21 mouse cellular contexts compared by ENCODE assay signal in genomic region chr5:24499113-24499512, GRCm38 (mm10). TPM values are rescaled to one million over a fixed set of nuclear protein-coding genes. Genes with fewer than 3 reads are reported as not detected.
DNase-seq lines count a peak whose midpoint lies in the region.
"Had no signal": no experiment of that assay in that cellular context is flagged by ENCODE, and none has a peak within 500 bp of the region (broad histone marks: within the 10 kb centered on the region; RNA-seq: fewer than 3 reads in every experiment).

No protein-coding gene starts in this region.

- peak; percentile 3 for DNase-seq in gastrocnemius, postnatal 25 days
- no peak for DNase-seq in gastrocnemius, postnatal 10 days
- peak; percentile 40 to 55 for DNase-seq in kidney, postnatal 4 days
- DNase-seq in kidney, postnatal 36 days = no peak
- peak; percentile 70 for DNase-seq in right cerebral cortex, adult 18-20 months
- no peak for DNase-seq in right cerebral cortex, postnatal 4 days
- peak; percentile 65 for DNase-seq in retina, postnatal 1 day
- no peak for DNase-seq in adrenal gland, adult 8-10 months
- DNase-seq: adrenal gland, adult 2 months; B cell, adult 2 months; cerebellum, adult 2 months; cerebellum, postnatal 36 days; embryo, embryonic 11 days; liver; lung, postnatal 4 days; thymus, adult 18-20 months had no signal

RNA-seq across cellular contexts. Expression of gene Gbx1, which starts 27.9 kb away (rescaled TPM):
- total RNA-seq in gastrocnemius, postnatal 25 days (2021) = not detected
- total RNA-seq in gastrocnemius, postnatal 10 days (2021) = not detected
- not detected for total RNA-seq in adrenal gland, adult 8-10 months (2022)
- total RNA-seq: adrenal gland, adult 2 months; G1E; heart, adult 8-10 months; heart, postnatal 25 days; megakaryocyte-erythroid progenitor cell, adult 5-6 weeks had no signal

RNA-seq across cellular contexts. Expression of gene Asb10, which starts 41.7 kb away (rescaled TPM):
- 10 to 100 TPM; 33.2 to 66.7 TPM for total RNA-seq in gastrocnemius, postnatal 25 days (2021)
- total RNA-seq in gastrocnemius, postnatal 10 days (2021) = 10 to 100 TPM; 31.3 to 37.4 TPM
- total RNA-seq in adrenal gland, adult 8-10 months (2022) = under 1 TPM; 0.37 to 0.75 (median 0.59) TPM
- total RNA-seq: adrenal gland, adult 2 months; CH12.LX; G1E; megakaryocyte-erythroid progenitor cell, adult 5-6 weeks had no signal

RNA-seq across cellular contexts. Expression of gene Agap3, which starts 47.1 kb away (rescaled TPM):
- 10 to 100 TPM; 52.4 to 56.0 TPM for total RNA-seq in gastrocnemius, postnatal 25 days (2021)
- total RNA-seq in gastrocnemius, postnatal 10 days (2021) = 10 to 100 TPM; 61.0 to 61.8 TPM
- total RNA-seq in adrenal gland, adult 8-10 months (2022) = 100 to 1,000 TPM in 2 of 4 experiments, 10 to 100 TPM in 2; 86.3 to 117 (median 102) TPM

RNA-seq across cellular contexts. Expression of gene Tmub1, which starts 51.5 kb away (rescaled TPM):
- 10 to 100 TPM; 17.2 to 18.9 TPM for total RNA-seq in gastrocnemius, postnatal 25 days (2021)
- total RNA-seq in gastrocnemius, postnatal 10 days (2021) = 1 to 10 TPM; 9.0 to 9.9 TPM
- 10 to 100 TPM; 17.0 to 19.6 (median 17.7) TPM for total RNA-seq in adrenal gland, adult 8-10 months (2022)

RNA-seq across cellular contexts. Expression of gene Fastk, which starts 54.0 kb away (rescaled TPM):
- 100 to 1,000 TPM; 169 to 176 TPM for total RNA-seq in gastrocnemius, postnatal 25 days (2021)
- 100 to 1,000 TPM; 124 to 142 TPM for total RNA-seq in gastrocnemius, postnatal 10 days (2021)
- 100 to 1,000 TPM in 2 of 4 experiments, 10 to 100 TPM in 2; 96.8 to 117 (median 102) TPM for total RNA-seq in adrenal gland, adult 8-10 months (2022)

Comparison
In these comparisons a context has a peak if more than half of its experiments do, and no peak if none do; other contexts are left out.
1. DNase-seq: peak in gastrocnemius, postnatal 25 days (single experiment), kidney, postnatal 4 days (2 of 2), right cerebral cortex, adult 18-20 months (single experiment) and retina, postnatal 1 day (single experiment); none in gastrocnemius, postnatal 10 days (single experiment), kidney, postnatal 36 days (0 of 2), right cerebral cortex, postnatal 4 days (single experiment) and adrenal gland, adult 8-10 months (single experiment).
2. RNA of gene Asb10, which starts 41.7 kb away (total RNA-seq): 33.2 to 66.7 TPM in gastrocnemius, postnatal 25 days and 31.3 to 37.4 TPM in gastrocnemius, postnatal 10 days; 0.37 to 0.75 TPM in adrenal gland, adult 8-10 months; every median in the first group is over 10 times any median in the second.